Mouse (Mus musculus) lung, postnatal 0 days (tissue): ENCODE measurements at regions not wholly inside any gene's neighbourhood (a gene's known extent, or its start where the extent isn't known, plus 50 kb on each side); places are given as distances from the start of the nearest gene placed in this dataset.
A peak's percentile ranks its signal among the peaks of the same experiment; 100 is the strongest.

Experiments
- ATAC-seq: fragments of 200-750 bp; cut with Nextera tagmentation; 2 replicates; pipeline ENCODE4 v1.8.0; 2017; ENCODE audit warnings: moderate library complexity
- DNase-seq: peaks from one replicate; pipeline ENCODE4 v3.0.0-alpha.2; 2016; ENCODE audit warnings: low spot score
- H3K27ac ChIP-seq: fragments of 300-500 bp; sonication (generic); 2 replicates; pipeline ENCODE4 v1.5.1; 2014; ENCODE audit warnings: antibody characterized with exemption, mild to moderate bottlenecking, low read length, mixed read lengths
- H3K27me3 ChIP-seq: fragments of 300-500 bp; sonication (generic); replicated peaks from 2 replicates; pipeline ENCODE4 v1.6.1; 2014; ENCODE audit warnings: low read length, mixed read lengths; ENCODE audit not compliant: insufficient read depth
- H3K36me3 ChIP-seq: fragments of 300-500 bp; sonication (generic); 2 replicates; pipeline ENCODE4 v1.6.1; 2014; ENCODE audit warnings: low read length, mixed read lengths; ENCODE audit not compliant: insufficient read depth
- H3K4me1 ChIP-seq: fragments of 300-500 bp; sonication (generic); 2 replicates; pipeline ENCODE4 v1.6.1; 2014; ENCODE audit warnings: antibody characterized with exemption, low read depth, low read length, mixed read lengths; ENCODE audit not compliant: insufficient read depth
- H3K4me2 ChIP-seq: fragments of 300-500 bp; sonication (generic); replicated peaks from 2 replicates; pipeline ENCODE4 v1.6.1; 2014; ENCODE audit warnings: low read depth, mild to moderate bottlenecking, low read length, moderate library complexity, mixed read lengths
- H3K4me3 ChIP-seq: fragments of 300-500 bp; sonication (generic); 2 replicates; pipeline ENCODE4 v1.5.1; 2014; ENCODE audit warnings: low read depth, low read length
- H3K9ac ChIP-seq: fragments of 300-500 bp; sonication (generic); replicated peaks from 2 replicates; pipeline ENCODE4 v1.6.1; 2014; ENCODE audit warnings: low read depth, mild to moderate bottlenecking
- H3K9me3 ChIP-seq: fragments of 300-500 bp; sonication (generic); 2 replicates; pipeline ENCODE4 v1.6.1; 2016; ENCODE audit warnings: low read length, mixed read lengths
- CTCF ChIP-seq: IDR thresholded peaks from 2 replicates; pipeline ENCODE4 v1.5.1; 2016; ENCODE audit warnings: antibody characterized with exemption, mild to moderate bottlenecking
- EP300 ChIP-seq: IDR thresholded peaks from 2 replicates; pipeline ENCODE4 v1.6.1; 2016; ENCODE audit warnings: antibody characterized with exemption, mild to moderate bottlenecking, control low read depth
- WGBS: fragments of 180-500 bp; shearing (Covaris S2); extraction: QIAGEN DNeasy Blood & Tissue Kit; methylation state at CpG from one replicate; pipeline ENCODE4 v1.1.7; 2014; 5-methylcytosine and 5-hydroxymethylcytosine counted together

DNA sequence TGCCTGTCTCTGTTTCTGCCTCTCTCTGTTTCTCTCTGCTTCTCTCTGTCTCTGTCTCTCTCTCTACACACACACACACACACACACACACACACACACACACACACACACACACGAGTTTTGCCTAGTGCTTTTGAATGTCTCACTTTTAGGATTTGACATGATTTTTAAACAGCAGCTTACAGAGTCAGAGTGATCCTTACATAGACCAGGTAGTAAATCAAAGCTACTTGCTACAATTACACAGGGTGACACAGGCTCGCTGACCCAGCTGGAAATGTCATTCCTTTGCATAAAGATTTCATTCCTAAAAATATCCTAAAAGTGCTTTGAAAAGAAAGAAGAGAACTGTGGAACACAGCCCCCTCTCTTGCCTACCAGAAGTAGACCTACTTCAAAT is 84.5 kb upstream of the Grik1 start:
- Histone ChIP-seq H3K4me3 (no peak overlapping the region), H3K4me1 (no peaks in the 10 kb centered on the region), H3K27ac (no peak overlapping the region), H3K9ac (no peak overlapping the region), H3K27me3 (no peaks in the 10 kb centered on the region), H3K4me2 (no peak overlapping the region), H3K36me3 (no peaks in the 10 kb centered on the region), H3K9me3 (no peaks in the 10 kb centered on the region)
- TF ChIP-seq EP300 (no peak), CTCF (no peak)
- no peak for DNase-seq
- ATAC-seq = no peak
- WGBS = 13% methylated on average over 2 of the region's 2 CpGs

GRCm38 (mm10) chr16:88372034-88372433 is 82.0 kb upstream of the Grik1 start:
- Histone ChIP-seq H3K4me2 (no peak overlapping the region), H3K4me1 (no peaks in the 10 kb centered on the region), H3K27me3 (no peaks in the 10 kb centered on the region), H3K9me3 (no peaks in the 10 kb centered on the region), H3K4me3 (no peak overlapping the region), H3K27ac (no peak overlapping the region), H3K9ac (no peak overlapping the region), H3K36me3 (no peaks in the 10 kb centered on the region)
- 31% methylated on average over 7 of the region's 7 CpGs for WGBS
- TF ChIP-seq EP300 (no peak), CTCF (peak; percentile 96)
- peak; percentile 56 for ATAC-seq
- DNase-seq = peak; percentile 83

- no peaks in the 10 kb centered on the region for H3K27me3 ChIP-seq
- no peak for TF ChIP-seq CTCF
- no peak for TF ChIP-seq EP300
- 49% methylated on average over 6 of the region's 6 CpGs for WGBS
- H3K4me3 ChIP-seq = no peak overlapping the region
- no peak overlapping the region for H3K9ac ChIP-seq
- no peak for ATAC-seq
- no peaks in the 10 kb centered on the region for H3K4me1 ChIP-seq
- no peaks in the 10 kb centered on the region for H3K9me3 ChIP-seq
- H3K4me2 ChIP-seq = no peak overlapping the region
- no peak for DNase-seq
- H3K27ac ChIP-seq = no peak overlapping the region
- no peaks in the 10 kb centered on the region for H3K36me3 ChIP-seq
Measured at GRCm38 (mm10) chr16:88368146-88368545, 78.1 kb upstream of the Grik1 start.

GRCm38 (mm10) chr16:88367162-88367561 is 77.1 kb upstream of the Grik1 start:
- H3K4me1 ChIP-seq = no peaks in the 10 kb centered on the region
- no peak overlapping the region for H3K27ac ChIP-seq
- no peaks in the 10 kb centered on the region for H3K9me3 ChIP-seq
- H3K4me3 ChIP-seq = no peak overlapping the region
- DNase-seq = no peak
- H3K27me3 ChIP-seq = no peaks in the 10 kb centered on the region
- H3K36me3 ChIP-seq = no peaks in the 10 kb centered on the region
- 74% methylated on average over 1 of the region's 1 CpGs for WGBS
- TF ChIP-seq CTCF = no peak
- no peak overlapping the region for H3K9ac ChIP-seq
- H3K4me2 ChIP-seq = no peak overlapping the region
- no peak for ATAC-seq

DNA sequence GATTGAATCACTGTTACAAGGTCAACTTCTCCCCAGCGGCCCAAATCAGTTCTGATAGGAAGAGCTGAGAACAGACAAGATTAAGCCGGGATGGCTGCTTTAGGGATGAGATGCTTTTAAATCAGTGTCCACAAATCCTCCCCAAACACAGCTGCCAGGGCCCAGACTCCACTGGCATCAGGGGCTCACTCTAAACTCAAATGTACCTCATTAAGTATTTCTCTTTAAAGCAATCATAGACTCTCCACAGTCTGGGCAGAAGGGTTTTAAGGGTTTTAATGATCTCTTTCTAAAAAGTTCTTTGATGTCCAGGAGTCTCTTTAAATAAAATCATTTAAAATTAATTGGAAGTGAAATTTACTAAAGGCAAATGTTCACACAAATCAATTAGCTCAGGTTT is 70.0 kb upstream of the Grik1 start:
- no peak overlapping the region for H3K27ac ChIP-seq
- DNase-seq (no peak), ATAC-seq (no peak)
- H3K9me3 ChIP-seq = no peaks in the 10 kb centered on the region
- TF ChIP-seq EP300 (no peak), CTCF (no peak)
- H3K4me2 ChIP-seq = no peak overlapping the region
- no peaks in the 10 kb centered on the region for H3K4me1 ChIP-seq
- H3K9ac ChIP-seq = no peak overlapping the region
- no peak overlapping the region for H3K4me3 ChIP-seq
- H3K36me3 ChIP-seq = no peaks in the 10 kb centered on the region
- H3K27me3 ChIP-seq = no peaks in the 10 kb centered on the region
- WGBS = 15% methylated on average over 2 of the region's 2 CpGs
